26 mouse cellular contexts compared by ENCODE assay signal in the genomic region with DNA sequence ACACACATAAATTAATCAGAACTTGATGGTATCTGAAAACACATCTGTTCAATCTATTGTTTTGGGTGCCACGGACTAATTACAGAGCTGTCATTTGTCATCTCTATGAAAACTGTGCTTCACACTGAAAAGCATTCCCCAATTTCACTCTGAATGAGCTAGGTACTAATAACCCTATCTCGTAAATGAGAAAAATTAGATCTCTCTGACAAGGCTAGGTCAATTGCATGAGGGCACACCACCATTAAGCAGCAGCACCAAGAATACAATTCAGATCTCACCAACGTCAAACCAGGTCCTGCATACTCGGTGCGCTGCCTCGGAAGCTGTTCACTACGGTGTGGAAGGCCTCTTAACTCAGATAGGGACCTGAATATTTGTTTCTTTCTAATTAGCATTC. TPM values are rescaled to one million over a fixed set of nuclear protein-coding genes. Genes with fewer than 3 reads are reported as not detected.
DNase-seq lines count a peak whose midpoint lies in the region; ATAC-seq and TF ChIP-seq lines count a peak whose summit lies in the region.
"Had no signal": no experiment of that assay in that cellular context is flagged by ENCODE, and none has a peak within 500 bp of the region (broad histone marks: within the 10 kb centered on the region; RNA-seq: fewer than 3 reads in every experiment).

No protein-coding gene starts in this region.

- H3K36me3 ChIP-seq in heart, embryonic 10.5 days, result peaks cover 11% of the 10 kb centered on the region; the same call in 1 of the 2 replicates
- H3K36me3 ChIP-seq in midbrain, embryonic 14.5 days (ENCODE audit: control insufficient read depth, insufficient read depth, low read length), result no peaks in the 10 kb centered on the region
- H3K36me3 ChIP-seq in midbrain, postnatal 0 days (ENCODE audit: insufficient read depth, low read length), result 0 out of 2 replicates have a peak, but pooled peaks cover 3% of the 10 kb centered on the region
- H3K36me3 ChIP-seq in forebrain, embryonic 15.5 days, result peaks cover 10% of the 10 kb centered on the region

- H3K4me1 ChIP-seq in heart, embryonic 10.5 days, result peaks cover 27% of the 10 kb centered on the region
- H3K4me1 ChIP-seq in midbrain, embryonic 14.5 days (ENCODE audit: control insufficient read depth, insufficient read depth, low read length), result peaks cover 16% of the 10 kb centered on the region
- H3K4me1 ChIP-seq in midbrain, postnatal 0 days (ENCODE audit: insufficient read depth, low read length), result 0 out of 2 replicates have a peak, but pooled peaks cover 8% of the 10 kb centered on the region
- peaks cover 23% of the 10 kb centered on the region for H3K4me1 ChIP-seq in forebrain, embryonic 15.5 days

- 93% methylated on average over 7 of the region's 7 CpGs for WGBS in heart, embryonic 10.5 days
- 75% methylated on average over 7 of the region's 7 CpGs for WGBS in midbrain, embryonic 14.5 days
- WGBS in midbrain, postnatal 0 days, result 74% methylated on average over 7 of the region's 7 CpGs
- WGBS in forebrain, embryonic 15.5 days, result 47% methylated on average over 7 of the region's 7 CpGs

- no peak overlapping the region for H3K4me3 ChIP-seq in heart, embryonic 10.5 days
- H3K4me3 ChIP-seq in midbrain, embryonic 14.5 days (replicated peaks; ENCODE audit: low read depth, low read length), result no peak overlapping the region
- H3K4me3 ChIP-seq in midbrain, postnatal 0 days (ENCODE audit: low read depth, low read length), result no peak overlapping the region
- H3K4me3 ChIP-seq in forebrain, embryonic 15.5 days, result no peak overlapping the region
- H3K4me3 ChIP-seq: embryonic facial prominence, embryonic 13.5 days; limb, embryonic 13.5 days; lung, embryonic 15.5 days; midbrain, embryonic 13.5 days; neural tube, embryonic 12.5 days; stomach, embryonic 15.5 days had no signal

- no peak for TF ChIP-seq CTCF in midbrain, postnatal 0 days (IDR thresholded peaks at IDR 0.05)

- H3K27me3 ChIP-seq in heart, embryonic 10.5 days (ENCODE audit: insufficient read depth, poor library complexity, severe bottlenecking), result no peaks in the 10 kb centered on the region
- H3K27me3 ChIP-seq in midbrain, embryonic 14.5 days (ENCODE audit: control insufficient read depth, insufficient read depth, low read length), result no peaks in the 10 kb centered on the region
- no peaks in the 10 kb centered on the region for H3K27me3 ChIP-seq in midbrain, postnatal 0 days (ENCODE audit: insufficient read depth, low read length)
- H3K27me3 ChIP-seq in forebrain, embryonic 15.5 days, result no peaks in the 10 kb centered on the region
- H3K27me3 ChIP-seq: embryonic facial prominence, embryonic 13.5 days; limb, embryonic 13.5 days; lung, embryonic 15.5 days; midbrain, embryonic 13.5 days; neural tube, embryonic 12.5 days; Patski; stomach, embryonic 15.5 days had no signal

- no peak overlapping the region for H3K27ac ChIP-seq in heart, embryonic 10.5 days
- H3K27ac ChIP-seq in midbrain, embryonic 14.5 days (replicated peaks; ENCODE audit: low read depth, low read length), result 0 out of 2 replicates have a peak overlapping the region, but pooled peaks have one; percentile 14
- H3K27ac ChIP-seq in midbrain, postnatal 0 days (ENCODE audit: low read depth, low read length), result no peak overlapping the region
- H3K27ac ChIP-seq in forebrain, embryonic 15.5 days (replicated peaks), result 0 out of 2 replicates have a peak overlapping the region, but pooled peaks have one; percentile 38
- H3K27ac ChIP-seq: embryonic facial prominence, embryonic 13.5 days; kidney, postnatal 0 days; limb, embryonic 13.5 days; lung, embryonic 15.5 days; neural tube, embryonic 12.5 days; stomach, embryonic 15.5 days had no signal

- no peak for ATAC-seq in midbrain, embryonic 14.5 days (ENCODE audit: low FRiP score, low TSS enrichment)
- no peak for ATAC-seq in midbrain, postnatal 0 days (ENCODE audit: low FRiP score)
- no peak; the same call in 1 of the 2 replicates for ATAC-seq in forebrain, embryonic 15.5 days (replicated peaks)
- no peak for ATAC-seq in granulocyte monocyte progenitor cell, adult 5-6 weeks (replicated peaks; ENCODE audit: poor library complexity, severe bottlenecking)
- ATAC-seq: intestine, embryonic 16.5 days; Patski had no signal

- H3K9ac ChIP-seq in midbrain, embryonic 14.5 days (replicated peaks; ENCODE audit: low read length), result no peak overlapping the region
- no peak overlapping the region for H3K9ac ChIP-seq in midbrain, postnatal 0 days (replicated peaks; ENCODE audit: low read length, poor library complexity, severe bottlenecking)
- no peak overlapping the region for H3K9ac ChIP-seq in forebrain, embryonic 15.5 days (replicated peaks)
- H3K9ac ChIP-seq: embryonic facial prominence, embryonic 13.5 days; limb, embryonic 13.5 days; lung, embryonic 15.5 days; midbrain, embryonic 13.5 days; neural tube, embryonic 12.5 days; stomach, embryonic 15.5 days had no signal

- no peaks in the 10 kb centered on the region for H3K9me3 ChIP-seq in heart, embryonic 10.5 days
- 0 out of 2 replicates have a peak, but pooled peaks cover 8% of the 10 kb centered on the region for H3K9me3 ChIP-seq in midbrain, embryonic 14.5 days (ENCODE audit: control insufficient read depth, low read length)
- H3K9me3 ChIP-seq in midbrain, postnatal 0 days (ENCODE audit: low read length), result 0 out of 2 replicates have a peak, but pooled peaks cover 3% of the 10 kb centered on the region
- H3K9me3 ChIP-seq in forebrain, embryonic 15.5 days, result no peaks in the 10 kb centered on the region
- H3K9me3 ChIP-seq: lung, embryonic 15.5 days; midbrain, embryonic 13.5 days; neural tube, embryonic 12.5 days; stomach, embryonic 15.5 days had no signal

- no peak overlapping the region for H3K4me2 ChIP-seq in midbrain, embryonic 14.5 days (ENCODE audit: low read length)
- no peak overlapping the region for H3K4me2 ChIP-seq in midbrain, postnatal 0 days (ENCODE audit: low read depth, low read length, poor library complexity, severe bottlenecking)
- no peak overlapping the region for H3K4me2 ChIP-seq in forebrain, embryonic 15.5 days (replicated peaks)
- H3K4me2 ChIP-seq: embryonic facial prominence, embryonic 13.5 days; limb, embryonic 13.5 days; liver, embryonic 11.5 days; lung, embryonic 15.5 days; midbrain, embryonic 13.5 days; neural tube, embryonic 12.5 days; stomach, embryonic 15.5 days had no signal

- DNase-seq in heart, adult 11 months, result peak; percentile 55
- DNase-seq in heart, embryonic 10.5 days (ENCODE audit: low spot score), result no peak
- DNase-seq in midbrain, embryonic 14.5 days, result peak; percentile 8
- no peak for DNase-seq in midbrain, postnatal 0 days (ENCODE audit: low spot score)
- DNase-seq in retina, embryonic 14.5 days (ENCODE audit: low spot score), result peak; percentile 55
- DNase-seq in adrenal gland, adult 2 months, result no peak
- DNase-seq: adrenal gland, postnatal 25 days; cerebellum, adult 18-20 months; cerebellum, postnatal 10 days; gastrocnemius, postnatal 25 days; heart, postnatal 14 days; kidney, adult 8-10 months; kidney, postnatal 4 days; right cerebral cortex, postnatal 25 days had no signal

RNA-seq across cellular contexts. Expression of gene Gtf2a1, which starts 52.9 kb away (rescaled TPM):
- 32.0 and 42.3 TPM in 2 replicates for polyA plus RNA-seq in heart, embryonic 10.5 days (2016; fragmentation: Nextera tagmentation; extraction: Ambion mirVana)
- 64.6 and 68.9 TPM in 2 replicates for polyA plus RNA-seq in midbrain, embryonic 14.5 days (2014; fragmentation: Nextera tagmentation; extraction: Ambion mirVana)
- 28.4 and 37.7 TPM in 2 replicates for total RNA-seq in midbrain, postnatal 0 days (2014; rRNA removed)
- 32.6 and 34.0 TPM in 2 replicates for polyA plus RNA-seq in midbrain, postnatal 0 days (2015; fragmentation: Nextera tagmentation; extraction: Ambion mirVana)
- polyA plus RNA-seq in forebrain, embryonic 15.5 days (2015; fragmentation: Nextera tagmentation; extraction: Ambion mirVana), result 68.6 and 71.1 TPM in 2 replicates
- 26.0 and 36.6 TPM in 2 replicates for total RNA-seq in granulocyte monocyte progenitor cell, adult 5-6 weeks (2014; fragmentation: Nextera tagmentation)
- 29.3 and 39.8 TPM in 2 replicates for total RNA-seq in granulocyte monocyte progenitor cell, adult 5-6 weeks (2017)
- 10 to 100 TPM; 39.3 to 44.5 TPM for total RNA-seq in adrenal gland, adult 2 months (2021)
- 11.9 and 13.4 TPM in 2 replicates for polyA plus RNA-seq in adrenal gland, adult 2 months (2012; rRNA removed)

Comparison
In these comparisons a context has a peak if more than half of its experiments do, and no peak if none do; other contexts are left out.
1. DNase-seq: peak in heart, adult 11 months (single experiment), midbrain, embryonic 14.5 days (single experiment) and retina, embryonic 14.5 days (single experiment); none in heart, embryonic 10.5 days (single experiment), midbrain, postnatal 0 days (single experiment) and adrenal gland, adult 2 months (single experiment).
2. H3K27ac ChIP-seq: peak in midbrain, embryonic 14.5 days (single experiment) and forebrain, embryonic 15.5 days (single experiment); none in heart, embryonic 10.5 days (single experiment) and midbrain, postnatal 0 days (single experiment).